Mouse (Mus musculus): ENCODE data around the gene Csnk2a1. TPM values are rescaled to one million over a fixed set of nuclear protein-coding genes. Genes with fewer than 3 reads are reported as not detected.

Gene Csnk2a1
- total and polyA plus RNA-seq, 3 experiments, result 88.5 to 130 TPM; not detected in 1

- Histone ChIP-seq H3K4me1 (ENCODE audit: control insufficient read depth in 1 of 2, insufficient read depth in 2 of 2, low read length in 2 of 2) (peaks cover 5% of the 10 kb centered on the region in 2 experiments; a peak in 3 of 4 replicates), H3K4me3 (ENCODE audit: control insufficient read depth in 1 of 2, insufficient read depth in 1 of 2, low read depth in 2 of 2, low read length in 2 of 2) (no peak overlapping the region), H3K9ac (ENCODE audit: control insufficient read depth, low read depth, low read length, poor library complexity, severe bottlenecking) (no peak overlapping the region), H3K9me3 (replicated peaks; ENCODE audit: insufficient read depth, low read length) (no peaks in the 10 kb centered on the region), H3K36me3 (ENCODE audit: control insufficient read depth in 1 of 2, insufficient read depth in 2 of 2, low read length in 2 of 2) (peaks cover 7 to 29% of the 10 kb centered on the region in 2 experiments), H3K27me3 (ENCODE audit: control insufficient read depth in 1 of 2, insufficient read depth in 2 of 2, low read length in 2 of 2) (no peaks in the 10 kb centered on the region), H3K27ac (ENCODE audit: control insufficient read depth, low read depth, low read length) (no peak overlapping the region), H3K79me2 (ENCODE audit: control insufficient read depth, insufficient read depth, low read length, poor library complexity) (0 out of 2 replicates have a peak, but pooled peaks cover 1% of the 10 kb centered on the region)
- TF ChIP-seq CHD1 (IDR thresholded peaks at IDR 0.05; ENCODE audit: low read depth, low read length) (no peak), ETS1 (IDR thresholded peaks at IDR 0.05; ENCODE audit: low read depth, low read length) (no peak), POLR2AphosphoS2 (IDR thresholded peaks at IDR 0.05; ENCODE audit: low read length) (no peak), NRF1 (IDR thresholded peaks at IDR 0.05; ENCODE audit: insufficient read depth, low read depth, low read length, poor library complexity, severe bottlenecking) (no peak), HCFC1 (IDR thresholded peaks at IDR 0.05; ENCODE audit: low read depth, low read length) (no peak), ZKSCAN1 (IDR thresholded peaks at IDR 0.05; ENCODE audit: low read depth, low read length) (no peak), RAD21 (IDR thresholded peaks at IDR 0.05; ENCODE audit: low read depth, low read length) (no peak), BHLHE40 (IDR thresholded peaks at IDR 0.05; ENCODE audit: borderline replicate concordance, low read depth, low read length) (no peak), MAFK (IDR thresholded peaks at IDR 0.05; ENCODE audit: borderline replicate concordance, low read depth, low read length) (no peak), ZC3H11A (IDR thresholded peaks at IDR 0.05; ENCODE audit: low read depth, low read length) (no peak), EP300 (IDR thresholded peaks at IDR 0.05; ENCODE audit: low read depth in 1 of 2, low read length in 2 of 2) (no peak), TAL1 (IDR thresholded peaks at IDR 0.05; ENCODE audit: low read length) (no peak), SMC3 (IDR thresholded peaks at IDR 0.05; ENCODE audit: low read depth, low read length) (no peak), KAT2A (conservative IDR thresholded peaks at IDR 0.05; ENCODE audit: low read depth, low read length) (no peak), NELFE (IDR thresholded peaks at IDR 0.05; ENCODE audit: low read depth, low read length) (no peak), POLR2AphosphoS5 (IDR thresholded peaks at IDR 0.05; ENCODE audit: borderline replicate concordance, low read depth, low read length) (no peak), ZMIZ1 (IDR thresholded peaks at IDR 0.05; ENCODE audit: low read depth, low read length) (no peak), MYC (IDR thresholded peaks at IDR 0.05; ENCODE audit: low read depth, low read length) (no peak)
- no peak for DNase-seq (ENCODE audit: low read depth, low spot score)
These were observed 78.8 kb downstream of the Csnk2a1 start for GRCm38 (mm10) chr2:152305480-152305879.

- Histone ChIP-seq H3K9me3 (replicated peaks; ENCODE audit: insufficient read depth, low read length) (no peaks in the 10 kb centered on the region), H3K36me3 (ENCODE audit: control insufficient read depth in 1 of 2, insufficient read depth in 2 of 2, low read length in 2 of 2) (peaks cover 7 to 31% of the 10 kb centered on the region in 2 experiments), H3K79me2 (ENCODE audit: control insufficient read depth, insufficient read depth, low read length, poor library complexity) (no peaks in the 10 kb centered on the region), H3K27me3 (ENCODE audit: control insufficient read depth in 1 of 2, insufficient read depth in 2 of 2, low read length in 2 of 2) (no peaks in the 10 kb centered on the region), H3K9ac (ENCODE audit: control insufficient read depth, low read depth, low read length, poor library complexity, severe bottlenecking) (no peak overlapping the region), H3K27ac (ENCODE audit: control insufficient read depth, low read depth, low read length) (no peak overlapping the region), H3K4me3 (ENCODE audit: control insufficient read depth in 1 of 2, insufficient read depth in 1 of 2, low read depth in 2 of 2, low read length in 2 of 2) (no peak overlapping the region), H3K4me1 (ENCODE audit: control insufficient read depth in 1 of 2, insufficient read depth in 2 of 2, low read length in 2 of 2) (peaks cover 5% of the 10 kb centered on the region in 2 experiments; a peak in 3 of 4 replicates)
- TF ChIP-seq MAFK (IDR thresholded peaks at IDR 0.05; ENCODE audit: borderline replicate concordance, low read depth, low read length) (0 out of 2 replicates have a peak, but pooled peaks have one; percentile 60), CHD2 (IDR thresholded peaks at IDR 0.05; ENCODE audit: low read length) (no peak)
- no peak for DNase-seq (ENCODE audit: low read depth, low spot score)
These were observed 80.5 kb downstream of the Csnk2a1 start for GRCm38 (mm10) chr2:152307186-152307585.

Measured in MEL (cell line).